Mouse (Mus musculus) hindbrain, embryonic 12.5 days (tissue): ENCODE measurements around the gene Wdr20rt. TPM values are rescaled to one million over a fixed set of nuclear protein-coding genes. Genes with fewer than 3 reads are reported as not detected.
"Not testable (repeated sequence)": the region's sequence is repeated elsewhere in the genome, so short reads cannot be mapped to it uniquely, and the experiment has no call there.

Experiments used
- ATAC-seq: fragments of 200-750 bp; cut with Nextera tagmentation; 2 replicates; pipeline ENCODE4 v1.8.0; 2017; ENCODE audit warnings: moderate TSS enrichment; ENCODE audit not compliant: low FRiP score
- H3K27ac ChIP-seq: fragments of 300-500 bp; sonication (generic); 2 replicates; pipeline ENCODE4 v1.5.1; 2016; ENCODE audit warnings: mild to moderate bottlenecking
- H3K27me3 ChIP-seq: fragments of 300-500 bp; sonication (generic); 2 replicates; pipeline ENCODE4 v1.6.1; 2016; ENCODE audit warnings: mild to moderate bottlenecking
- H3K36me3 ChIP-seq: fragments of 300-500 bp; sonication (generic); 2 replicates; pipeline ENCODE4 v1.6.1; 2016; ENCODE audit warnings: mild to moderate bottlenecking
- H3K4me1 ChIP-seq: fragments of 300-500 bp; sonication (generic); 2 replicates; pipeline ENCODE4 v1.6.1; 2016
- H3K4me2 ChIP-seq: fragments of 300-500 bp; sonication (generic); replicated peaks from 2 replicates; pipeline ENCODE4 v1.6.1; 2016; ENCODE audit warnings: mild to moderate bottlenecking
- H3K4me3 ChIP-seq: fragments of 300-500 bp; sonication (generic); 2 replicates; pipeline ENCODE4 v1.5.1; 2016; ENCODE audit warnings: mild to moderate bottlenecking
- H3K9ac ChIP-seq: fragments of 300-500 bp; sonication (generic); 2 replicates; pipeline ENCODE4 v1.6.1; 2016; ENCODE audit warnings: mild to moderate bottlenecking, moderate library complexity
- H3K9me3 ChIP-seq: fragments of 300-500 bp; sonication (generic); replicated peaks from 2 replicates; pipeline ENCODE4 v1.6.1; 2016; ENCODE audit warnings: mild to moderate bottlenecking
- WGBS: fragments of 180-500 bp; shearing (Covaris S2); methylation state at CpG from one replicate; pipeline ENCODE4 v1.1.7; 2016; 5-methylcytosine and 5-hydroxymethylcytosine counted together
- polyA plus RNA-seq: library from polyadenylated mRNA; unstranded; fragments of >200 nt; fragmentation: Nextera tagmentation; extraction: Ambion mirVana; gene quantifications from 2 replicates; pipeline ENCODE4 v1.2.1, GENCODE M21; 2016

The Wdr20rt gene
- not detected in 2 replicates for polyA plus RNA-seq

DNA sequence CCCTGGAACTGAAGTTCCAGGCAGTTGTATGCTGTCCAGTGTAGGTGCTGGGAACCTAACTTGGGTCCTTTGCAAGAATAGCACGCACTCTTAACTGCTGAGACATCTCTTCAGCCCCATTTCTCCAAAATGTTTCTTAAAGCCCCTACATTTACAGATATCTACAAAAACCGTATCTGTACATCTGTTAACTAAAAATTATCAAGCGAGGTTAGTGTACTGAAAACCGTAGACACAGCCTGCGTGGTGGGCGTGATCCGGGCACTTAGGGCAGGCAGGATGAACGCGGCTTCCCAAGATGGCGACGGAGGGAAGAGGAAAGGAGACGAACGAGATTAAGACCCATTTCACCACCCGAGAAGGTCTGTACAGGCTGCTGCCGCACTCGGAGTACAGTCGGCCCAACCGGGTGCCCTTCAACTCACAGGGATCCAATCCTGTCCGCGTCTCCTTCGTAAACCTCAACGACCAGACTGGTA is at the start of gene Wdr20rt:
Gene Wdr20rt (plus strand): TSS at position 51 of the 479 bp plus-strand sequence.
- Histone ChIP-seq H3K27ac (no peak within 1 kb of the TSS), H3K36me3 (no peaks in the 10 kb centered on the region), H3K9ac (no peak within 1 kb of the TSS), H3K9me3 (no peaks in the 10 kb centered on the region), H3K4me3 (no peak within 1 kb of the TSS), H3K4me1 (no peaks in the 10 kb centered on the region), H3K27me3 (no peaks in the 10 kb centered on the region), H3K4me2 (no peak within 1 kb of the TSS)
- 95% methylated on average over 22 of the region's 22 CpGs for WGBS
- ATAC-seq = no peak

DNA sequence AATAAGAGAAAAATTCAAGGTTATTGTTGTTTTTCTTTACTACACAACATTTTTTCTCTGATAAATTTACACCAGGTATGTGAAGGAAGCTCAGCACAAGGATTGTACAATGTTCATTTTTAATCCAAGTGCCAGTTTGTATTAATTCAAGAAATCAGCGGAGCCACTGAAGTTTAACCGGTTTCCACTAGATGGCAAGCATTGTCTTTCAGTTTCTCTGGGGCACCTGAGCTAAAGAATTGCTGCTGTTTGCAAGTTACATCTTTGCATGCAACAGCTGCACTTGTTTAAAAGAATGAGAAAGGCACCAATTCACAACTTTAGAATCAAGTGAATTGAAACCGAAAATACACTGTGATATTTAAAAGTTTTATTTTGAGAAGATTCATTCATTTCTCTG is 38.0 kb upstream of the Wdr20rt start:
- H3K27ac ChIP-seq = no peak overlapping the region
- H3K36me3 ChIP-seq = no peaks in the 10 kb centered on the region
- no peak overlapping the region for H3K9ac ChIP-seq
- no peaks in the 10 kb centered on the region for H3K27me3 ChIP-seq
- no peak overlapping the region for H3K4me2 ChIP-seq
- WGBS = 57% methylated on average over 3 of the region's 3 CpGs
- H3K4me1 ChIP-seq = no peaks in the 10 kb centered on the region
- ATAC-seq = no peak
- no peaks in the 10 kb centered on the region for H3K9me3 ChIP-seq
- no peak overlapping the region for H3K4me3 ChIP-seq

GRCm38 (mm10) chr12:65189213-65189612 is 36.1 kb upstream of the Wdr20rt start:
- no peaks in the 10 kb centered on the region for H3K27me3 ChIP-seq
- H3K4me2 ChIP-seq = no peak overlapping the region
- H3K9ac ChIP-seq = no peak overlapping the region
- H3K36me3 ChIP-seq = no peaks in the 10 kb centered on the region
- 90% methylated on average over 2 of the region's 2 CpGs for WGBS
- no peaks in the 10 kb centered on the region for H3K4me1 ChIP-seq
- no peak for ATAC-seq
- H3K27ac ChIP-seq = no peak overlapping the region
- no peak overlapping the region for H3K4me3 ChIP-seq
- no peaks in the 10 kb centered on the region for H3K9me3 ChIP-seq

GRCm38 (mm10) chr12:65194003-65194530 is 31.2 kb upstream of the Wdr20rt start:
- no peaks in the 10 kb centered on the region for H3K36me3 ChIP-seq
- H3K9ac ChIP-seq = no peak overlapping the region
- H3K4me1 ChIP-seq = no peaks in the 10 kb centered on the region
- 71% methylated on average over 5 of the region's 5 CpGs for WGBS
- H3K27ac ChIP-seq = no peak overlapping the region
- no peak overlapping the region for H3K4me2 ChIP-seq
- no peak overlapping the region for H3K4me3 ChIP-seq
- ATAC-seq = no peak
- H3K27me3 ChIP-seq = no peaks in the 10 kb centered on the region
- H3K9me3 ChIP-seq = no peaks in the 10 kb centered on the region

GRCm38 (mm10) chr12:65201812-65202211 is 23.5 kb upstream of the Wdr20rt start:
- Histone ChIP-seq H3K4me3 (no peak overlapping the region), H3K9me3 (no peaks in the 10 kb centered on the region), H3K4me2 (no peak overlapping the region), H3K27me3 (no peaks in the 10 kb centered on the region), H3K27ac (no peak overlapping the region), H3K9ac (no peak overlapping the region), H3K36me3 (no peaks in the 10 kb centered on the region), H3K4me1 (no peaks in the 10 kb centered on the region)
- WGBS = 97% methylated on average over 2 of the region's 2 CpGs
- no peak for ATAC-seq

DNA sequence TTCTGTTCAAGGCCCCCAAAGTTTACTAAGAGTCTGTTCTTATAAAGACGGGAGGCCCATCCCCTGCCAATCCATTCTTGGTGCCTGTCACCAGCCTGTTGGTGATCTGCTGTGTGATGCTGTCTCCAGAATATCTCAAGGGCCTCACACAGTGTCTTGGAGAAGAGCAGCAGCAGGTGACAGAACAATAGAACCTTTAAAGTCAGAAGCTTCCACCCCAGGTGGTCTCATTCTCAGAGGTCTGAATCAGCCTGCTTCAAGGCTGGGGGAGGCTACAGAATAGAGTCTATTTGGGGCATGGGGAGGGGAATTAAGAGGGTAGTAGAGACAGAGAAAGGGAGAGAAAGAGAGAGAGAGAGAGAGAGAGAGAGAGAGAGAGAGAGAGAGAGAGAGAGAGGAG is 18.9 kb upstream of the Wdr20rt start:
- no peaks in the 10 kb centered on the region for H3K4me1 ChIP-seq
- no peaks in the 10 kb centered on the region for H3K27me3 ChIP-seq
- no peak overlapping the region for H3K27ac ChIP-seq
- no peak for ATAC-seq
- no peak overlapping the region for H3K4me2 ChIP-seq
- H3K9ac ChIP-seq = no peak overlapping the region
- no peak overlapping the region for H3K4me3 ChIP-seq
- no peaks in the 10 kb centered on the region for H3K9me3 ChIP-seq
- WGBS = 25% methylated on average over 1 of the region's 1 CpGs
- H3K36me3 ChIP-seq = no peaks in the 10 kb centered on the region

- no peak overlapping the region for H3K4me2 ChIP-seq
- H3K9ac ChIP-seq = no peak overlapping the region
- H3K4me3 ChIP-seq = no peak overlapping the region
- no peaks in the 10 kb centered on the region for H3K36me3 ChIP-seq
- WGBS = 55% methylated on average over 6 of the region's 6 CpGs
- ATAC-seq = peak; percentile 84
- H3K4me1 ChIP-seq = peaks cover 2% of the 10 kb centered on the region; the same call in 1 of the 2 replicates
- H3K9me3 ChIP-seq = no peaks in the 10 kb centered on the region
- no peaks in the 10 kb centered on the region for H3K27me3 ChIP-seq
- 0 out of 2 replicates have a peak overlapping the region, but pooled peaks have one; percentile 12 for H3K27ac ChIP-seq
These were observed 8.9 kb upstream of the Wdr20rt start for GRCm38 (mm10) chr12:65216404-65216840.

GRCm38 (mm10) chr12:65228628-65229027 is 3.3 kb downstream of the Wdr20rt start:
- WGBS = 76% methylated on average over 6 of the region's 6 CpGs
- Histone ChIP-seq H3K4me3 (no peak overlapping the region), H3K4me1 (no peaks in the 10 kb centered on the region), H3K4me2 (no peak overlapping the region), H3K9me3 (no peaks in the 10 kb centered on the region), H3K27me3 (no peaks in the 10 kb centered on the region), H3K9ac (no peak overlapping the region), H3K36me3 (no peaks in the 10 kb centered on the region), H3K27ac (no peak overlapping the region)
- ATAC-seq = no peak

- Histone ChIP-seq H3K9me3 (no peaks in the 10 kb centered on the region), H3K9ac (no peak overlapping the region), H3K36me3 (no peaks in the 10 kb centered on the region), H3K4me1 (no peaks in the 10 kb centered on the region), H3K4me2 (no peak overlapping the region), H3K27ac (no peak overlapping the region), H3K27me3 (no peaks in the 10 kb centered on the region), H3K4me3 (no peak overlapping the region)
- no peak for ATAC-seq
These were observed 3.7 kb downstream of the Wdr20rt start for GRCm38 (mm10) chr12:65229041-65229440.

DNA sequence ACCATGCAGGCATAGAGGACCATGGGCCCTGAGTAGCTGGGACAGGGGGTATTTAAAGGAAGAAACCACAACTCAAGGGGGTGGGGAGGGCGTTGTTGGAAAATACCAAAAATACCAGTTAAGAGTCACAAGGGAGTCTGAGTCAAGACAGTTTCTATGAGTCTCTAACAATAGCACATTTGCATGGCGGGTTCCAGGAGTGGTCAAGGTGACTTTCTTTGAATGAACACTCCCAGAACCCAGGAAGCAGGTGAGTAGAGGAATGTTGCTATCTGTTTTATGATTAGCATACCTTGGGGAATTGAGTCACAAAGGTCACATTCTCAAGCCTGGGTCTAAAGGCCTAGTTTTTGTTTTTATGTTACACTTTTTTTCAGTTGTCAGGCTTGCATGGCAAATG is 7.5 kb downstream of the Wdr20rt start:
- not testable (repeated sequence) for H3K27ac ChIP-seq, H3K4me3 ChIP-seq, H3K9me3 ChIP-seq, H3K36me3 ChIP-seq, H3K4me2 ChIP-seq, H3K4me1 ChIP-seq, H3K9ac ChIP-seq, ATAC-seq, H3K27me3 ChIP-seq
- WGBS = 82% methylated on average over 2 of the region's 2 CpGs

- no peak overlapping the region for H3K27ac ChIP-seq
- no peaks in the 10 kb centered on the region for H3K27me3 ChIP-seq
- H3K9me3 ChIP-seq = no peaks in the 10 kb centered on the region
- H3K4me3 ChIP-seq = no peak overlapping the region
- no peaks in the 10 kb centered on the region for H3K4me1 ChIP-seq
- no peak overlapping the region for H3K9ac ChIP-seq
- no peak overlapping the region for H3K4me2 ChIP-seq
- WGBS = 91% methylated on average over 10 of the region's 10 CpGs
- no peaks in the 10 kb centered on the region for H3K36me3 ChIP-seq
- no peak for ATAC-seq
These were observed 24.9 kb downstream of the Wdr20rt start for GRCm38 (mm10) chr12:65250116-65250738.

DNA sequence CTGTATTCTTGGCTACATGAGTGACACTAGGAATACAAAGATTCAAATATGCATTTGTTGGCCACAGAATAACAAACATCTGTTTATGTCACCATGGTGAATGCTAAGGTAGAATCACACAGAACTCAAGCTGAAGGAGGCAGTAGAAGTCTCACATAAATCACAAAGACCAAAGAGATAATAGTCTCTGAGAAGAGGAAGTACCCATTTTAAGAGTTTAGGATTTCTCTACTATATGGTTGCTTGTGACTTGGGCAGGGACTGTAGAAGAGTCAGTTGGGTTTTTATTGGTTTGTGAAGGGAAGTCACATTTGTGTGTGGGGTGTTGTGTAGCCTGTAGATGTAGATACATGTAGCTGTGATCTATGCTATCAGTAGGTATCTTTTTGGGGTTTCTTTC is 31.6 kb downstream of the Wdr20rt start:
- 0 out of 2 replicates have a peak, but pooled peaks cover 3% of the 10 kb centered on the region for H3K4me1 ChIP-seq
- no peak overlapping the region for H3K4me3 ChIP-seq
- H3K27ac ChIP-seq = no peak overlapping the region
- H3K27me3 ChIP-seq = no peaks in the 10 kb centered on the region
- no peak overlapping the region for H3K9ac ChIP-seq
- ATAC-seq = no peak
- no peak overlapping the region for H3K4me2 ChIP-seq
- no peaks in the 10 kb centered on the region for H3K36me3 ChIP-seq
- H3K9me3 ChIP-seq = 0 out of 2 replicates have a peak, but pooled peaks cover 3% of the 10 kb centered on the region
